Mouse (Mus musculus) cerebellum, adult 2 months (tissue): ENCODE measurements around the gene Magohb.

ENCODE experiments used
- CTCF ChIP-seq: fragments of 200-500 bp; IDR thresholded peaks from 2 replicates; pipeline ENCODE4 v1.5.1; 2011; ENCODE audit warnings: low read depth, mild to moderate bottlenecking, control low read depth, low read length, moderate library complexity, borderline replicate concordance; ENCODE audit not compliant: insufficient read depth
- POLR2A ChIP-seq: fragments of 200-500 bp; IDR thresholded peaks from 2 replicates; pipeline ENCODE4 v1.6.1; 2011; ENCODE audit warnings: low read length, control low read depth, borderline replicate concordance; ENCODE audit not compliant: insufficient read depth

DNA sequence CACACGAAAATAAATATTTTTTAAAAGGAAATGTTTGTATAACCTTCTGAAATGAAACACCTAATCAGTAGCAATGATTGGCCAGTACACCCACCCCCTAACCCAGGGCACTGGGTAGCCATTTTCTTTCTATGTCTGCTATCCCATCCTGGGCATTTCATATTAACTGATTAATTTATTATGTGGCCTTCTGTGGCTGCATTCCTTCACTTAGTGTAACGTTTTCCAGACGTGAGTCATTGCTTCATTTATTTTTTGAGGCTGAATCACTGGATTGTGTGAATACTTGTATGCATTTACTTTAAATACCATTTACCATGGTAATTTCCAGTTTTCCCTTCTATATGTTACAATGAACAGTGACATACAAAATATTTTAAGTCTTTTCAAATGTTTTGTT lies 47.0 kb upstream of the Magohb start:
- no peak for TF ChIP-seq POLR2A
- TF ChIP-seq CTCF = no peak
